Mouse (Mus musculus) lung, postnatal 0 days (tissue): ENCODE data around the gene Med13l.

ENCODE experiments used
- CTCF ChIP-seq: IDR thresholded peaks from 2 replicates; pipeline ENCODE4 v1.5.1; 2016; ENCODE audit warnings: antibody characterized with exemption, mild to moderate bottlenecking
- EP300 ChIP-seq: IDR thresholded peaks from 2 replicates; pipeline ENCODE4 v1.6.1; 2016; ENCODE audit warnings: antibody characterized with exemption, mild to moderate bottlenecking, control low read depth

DNA sequence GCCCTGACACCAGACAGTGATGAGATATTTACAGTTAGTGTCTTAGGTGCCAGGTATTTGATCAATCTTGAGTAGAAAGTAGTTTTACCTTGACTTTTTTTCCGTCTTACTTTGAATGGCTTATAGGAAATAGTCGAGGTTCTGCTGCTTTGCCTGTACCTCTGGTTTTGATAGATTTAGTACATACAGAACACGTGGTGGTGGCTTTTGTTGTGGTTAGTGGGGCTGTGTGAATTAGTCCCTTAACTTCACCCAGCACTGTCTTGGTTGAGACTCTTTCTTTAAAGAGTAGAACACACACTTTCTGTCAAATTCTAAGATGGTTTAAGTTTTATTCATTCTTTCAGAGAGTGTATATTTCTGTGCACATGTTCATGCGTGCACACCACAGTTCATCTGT lies 41.0 kb downstream of the Med13l start:
- TF ChIP-seq CTCF, result no peak
- no peak for TF ChIP-seq EP300
